Mouse (Mus musculus) midbrain, embryonic 11.5 days (tissue): ENCODE measurements around the gene Ccl28. TPM values are rescaled to one million over a fixed set of nuclear protein-coding genes. Genes with fewer than 3 reads are reported as not detected.
A peak's percentile ranks its signal among the peaks of the same experiment; 100 is the strongest.
"Not testable (repeated sequence)": the region's sequence is repeated elsewhere in the genome, so short reads cannot be mapped to it uniquely, and the experiment has no call there.

Experiments
- ATAC-seq: fragments of 200-750 bp; cut with Nextera tagmentation; 2 replicates; pipeline ENCODE4 v1.8.0; 2017; ENCODE audit warnings: moderate TSS enrichment, moderate library complexity; ENCODE audit not compliant: low FRiP score
- DNase-seq: peaks from one replicate; pipeline ENCODE4 v3.0.0; 2015; ENCODE audit warnings: low spot score; ENCODE audit errors: missing footprints
- H3K27ac ChIP-seq: fragments of 300-500 bp; sonication (generic); 2 replicates; pipeline ENCODE4 v1.5.1; 2014; ENCODE audit warnings: low read depth, low read length
- H3K27me3 ChIP-seq: fragments of 300-500 bp; sonication (generic); 2 replicates; pipeline ENCODE4 v1.6.1; 2014; ENCODE audit warnings: mild to moderate bottlenecking, low read length, moderate library complexity, mixed read lengths; ENCODE audit not compliant: control insufficient read depth, insufficient read depth
- H3K36me3 ChIP-seq: fragments of 300-500 bp; sonication (generic); 2 replicates; pipeline ENCODE4 v1.6.1; 2014; ENCODE audit warnings: mild to moderate bottlenecking, low read length, moderate library complexity, mixed read lengths; ENCODE audit not compliant: control insufficient read depth, insufficient read depth
- H3K4me1 ChIP-seq: fragments of 300-500 bp; sonication (generic); 2 replicates; pipeline ENCODE4 v1.6.1; 2014; ENCODE audit warnings: low read length; ENCODE audit not compliant: control insufficient read depth, insufficient read depth
- H3K4me2 ChIP-seq: fragments of 300-500 bp; sonication (generic); 2 replicates; pipeline ENCODE4 v1.6.1; 2014; ENCODE audit warnings: mild to moderate bottlenecking, moderate library complexity
- H3K4me3 ChIP-seq: fragments of 300-500 bp; sonication (generic); 2 replicates; pipeline ENCODE4 v1.5.1; 2014; ENCODE audit warnings: low read depth, low read length
- H3K9ac ChIP-seq: fragments of 300-500 bp; sonication (generic); 2 replicates; pipeline ENCODE4 v1.6.1; 2014; ENCODE audit warnings: low read length
- H3K9me3 ChIP-seq: fragments of 300-500 bp; sonication (generic); 2 replicates; pipeline ENCODE4 v1.6.1; 2016; ENCODE audit warnings: low read length; ENCODE audit not compliant: control insufficient read depth
- WGBS: fragments of 180-500 bp; shearing (Covaris S2); extraction: QIAGEN DNeasy Blood & Tissue Kit; methylation state at CpG from one replicate; pipeline ENCODE4 v1.1.7; 2014; 5-methylcytosine and 5-hydroxymethylcytosine counted together
- polyA plus RNA-seq: library from polyadenylated mRNA; unstranded; fragments of >200 nt; fragmentation: Nextera tagmentation; extraction: Ambion mirVana; gene quantifications from 2 replicates; pipeline ENCODE4 v1.2.1, GENCODE M21; 2014

The Ccl28 gene
- polyA plus RNA-seq, 1 experiment from 2014 or later = 0.10 TPM

DNA sequence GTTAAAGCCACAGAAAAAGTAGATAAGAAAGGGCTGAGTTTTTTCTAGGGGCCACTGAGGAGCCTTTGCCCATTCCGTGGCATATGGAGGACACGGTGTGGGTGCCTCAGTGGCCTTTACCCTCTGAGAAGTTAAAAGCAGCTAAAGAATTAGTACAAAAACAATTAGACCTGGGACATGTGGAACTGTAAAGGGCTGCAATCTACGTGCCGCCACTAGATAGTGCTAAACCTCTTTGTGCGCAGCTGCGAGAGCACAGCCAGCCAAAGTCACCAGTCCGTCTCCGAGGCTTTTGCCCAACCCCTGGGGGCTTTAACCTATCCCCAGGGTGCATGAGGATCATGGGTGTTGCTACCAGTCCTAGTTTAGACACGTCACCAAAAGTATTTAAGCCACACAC lies 37.8 kb downstream of the Ccl28 start:
- 73% methylated on average over 4 of the region's 9 CpGs for WGBS
- not testable (repeated sequence) for H3K4me3 ChIP-seq, DNase-seq, H3K27ac ChIP-seq, H3K36me3 ChIP-seq, H3K9ac ChIP-seq, H3K4me1 ChIP-seq, H3K27me3 ChIP-seq, H3K4me2 ChIP-seq, H3K9me3 ChIP-seq
- ATAC-seq = peak; percentile 35; the same call in 1 of the 2 replicates

DNA sequence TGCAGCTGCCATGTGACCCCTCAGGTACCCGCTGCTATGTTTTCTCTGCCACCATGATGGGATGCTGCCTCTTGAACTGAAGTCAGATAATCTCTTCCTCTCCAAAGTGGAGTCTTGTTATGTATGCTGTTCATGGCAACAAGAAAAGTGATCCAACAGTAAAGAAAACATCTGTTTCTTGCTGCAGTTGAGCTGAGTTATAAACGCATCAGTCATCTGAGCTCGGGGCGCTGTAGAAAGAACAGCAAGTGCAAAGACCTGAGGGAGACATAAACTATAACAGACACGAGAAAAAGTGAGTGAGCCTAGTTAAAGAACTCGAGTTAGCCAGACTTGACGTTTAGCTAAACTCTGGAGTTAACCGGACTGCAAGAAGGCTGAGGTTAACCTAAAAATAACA lies 55.2 kb downstream of the Ccl28 start:
- Histone ChIP-seq H3K4me1 (no peaks in the 10 kb centered on the region), H3K9ac (no peak overlapping the region), H3K4me2 (no peak overlapping the region), H3K9me3 (no peaks in the 10 kb centered on the region), H3K36me3 (no peaks in the 10 kb centered on the region), H3K27ac (no peak overlapping the region), H3K27me3 (no peaks in the 10 kb centered on the region), H3K4me3 (no peak overlapping the region)
- DNase-seq = no peak
- 85% methylated on average over 8 of the region's 8 CpGs for WGBS
- no peak for ATAC-seq

DNA sequence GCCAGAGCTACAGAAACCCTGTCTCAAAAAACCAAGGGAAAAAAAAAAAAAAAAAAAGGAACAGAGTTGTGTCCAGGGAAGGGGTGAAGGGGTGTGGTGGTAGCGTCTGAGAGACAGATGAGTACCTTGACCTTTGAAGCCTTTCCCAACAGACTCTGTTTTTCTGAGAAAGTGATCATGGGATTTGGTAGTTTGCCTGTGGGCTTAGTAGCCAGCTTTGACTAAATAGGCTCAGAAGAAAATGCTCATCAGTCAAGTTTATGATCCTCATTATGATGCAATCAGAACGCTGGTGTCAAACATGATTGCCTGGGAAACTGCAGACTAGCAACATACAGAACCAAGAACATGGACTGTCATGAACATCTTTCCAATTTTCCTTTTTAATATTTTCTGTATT lies 56.1 kb downstream of the Ccl28 start:
- Histone ChIP-seq H3K4me1 (no peaks in the 10 kb centered on the region), H3K9ac (no peak overlapping the region), H3K36me3 (no peaks in the 10 kb centered on the region), H3K4me3 (no peak overlapping the region), H3K4me2 (no peak overlapping the region), H3K27ac (no peak overlapping the region), H3K27me3 (no peaks in the 10 kb centered on the region), H3K9me3 (no peaks in the 10 kb centered on the region)
- WGBS = 86% methylated on average over 2 of the region's 2 CpGs
- ATAC-seq (no peak), DNase-seq (no peak)

DNA sequence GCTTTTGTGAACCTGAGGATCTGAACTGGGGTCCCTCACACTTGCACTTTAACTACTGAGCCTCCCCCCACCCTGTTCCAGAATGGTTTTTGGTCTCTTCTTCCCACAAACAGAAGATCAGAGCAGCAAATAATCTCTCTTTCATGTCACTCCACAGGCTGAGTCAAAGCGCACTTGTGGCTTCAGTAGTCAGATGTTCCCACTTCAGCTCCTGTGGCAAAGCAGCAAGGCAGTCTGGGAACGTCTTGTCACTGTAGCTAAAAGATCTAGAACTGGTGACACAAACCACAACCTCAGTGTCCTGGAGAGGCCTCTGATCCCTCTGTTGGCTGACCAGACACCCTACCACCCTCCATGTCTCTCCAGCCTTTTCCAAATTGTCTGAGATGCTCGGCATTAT lies 57.5 kb downstream of the Ccl28 start:
- Histone ChIP-seq H3K9me3 (no peaks in the 10 kb centered on the region), H3K27me3 (no peaks in the 10 kb centered on the region), H3K4me1 (no peaks in the 10 kb centered on the region), H3K27ac (no peak overlapping the region), H3K4me2 (no peak overlapping the region), H3K9ac (no peak overlapping the region), H3K36me3 (no peaks in the 10 kb centered on the region), H3K4me3 (no peak overlapping the region)
- WGBS = 78% methylated on average over 3 of the region's 3 CpGs
- no peak for ATAC-seq
- no peak for DNase-seq

DNA sequence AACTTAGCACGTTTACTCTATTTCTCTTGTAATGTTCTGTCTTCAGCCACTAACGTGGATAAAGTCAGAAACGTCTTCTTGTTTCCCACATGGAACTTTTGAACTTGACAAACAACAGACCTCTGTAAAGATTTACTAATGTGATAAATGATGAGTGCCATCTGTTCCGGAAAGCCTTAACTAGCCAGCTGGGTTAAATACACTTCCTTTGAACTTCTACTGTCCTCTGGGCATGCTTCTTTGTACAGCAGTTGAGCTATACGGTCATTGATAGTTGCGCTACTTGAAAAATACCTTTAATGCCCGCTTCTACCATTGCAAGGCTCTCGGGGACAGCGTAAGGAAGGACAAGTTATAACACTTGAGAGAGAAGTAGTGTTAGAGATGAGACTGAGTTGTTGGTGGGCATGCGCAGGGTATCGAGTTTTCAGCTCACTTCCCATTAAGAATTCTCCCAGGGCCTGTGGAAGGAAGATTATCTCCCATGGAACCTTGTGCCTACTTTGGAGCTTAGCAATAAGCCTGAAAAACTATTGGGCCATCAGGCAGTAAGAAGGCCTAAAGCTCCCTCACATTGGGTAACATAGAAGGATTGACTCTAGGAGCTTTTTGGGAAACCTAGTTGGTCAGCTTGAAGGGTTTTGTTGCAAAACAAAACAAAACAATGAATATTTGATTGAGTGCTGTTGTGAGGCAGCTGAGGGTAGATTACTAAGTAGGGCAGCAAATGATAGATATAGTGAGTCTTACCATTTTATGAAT lies 61.0 kb downstream of the Ccl28 start:
- H3K36me3 ChIP-seq = no peaks in the 10 kb centered on the region
- H3K9ac ChIP-seq = no peak overlapping the region
- no peak overlapping the region for H3K4me2 ChIP-seq
- H3K27ac ChIP-seq = no peak overlapping the region
- no peaks in the 10 kb centered on the region for H3K27me3 ChIP-seq
- peaks cover 3% of the 10 kb centered on the region; the same call in 1 of the 2 replicates for H3K4me1 ChIP-seq
- no peak overlapping the region for H3K4me3 ChIP-seq
- ATAC-seq (no peak), DNase-seq (peak; percentile 56)
- WGBS = 92% methylated on average over 11 of the region's 11 CpGs
- H3K9me3 ChIP-seq = no peaks in the 10 kb centered on the region

DNA sequence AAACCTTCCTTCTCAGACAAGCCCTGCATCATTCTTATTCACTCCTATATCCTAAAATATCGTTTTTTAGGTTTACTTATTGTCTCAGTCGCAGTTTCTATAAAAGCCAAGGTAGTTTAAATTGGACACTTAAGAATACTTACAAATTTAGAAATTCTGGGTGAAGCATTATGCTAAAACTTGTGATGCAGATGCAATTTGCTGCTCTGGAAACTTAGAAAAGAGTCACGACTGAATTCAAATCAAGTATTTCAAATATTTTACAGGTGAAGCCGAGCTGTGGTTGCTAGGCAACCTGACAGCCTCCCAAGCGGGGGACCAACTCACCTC lies 66.1 kb downstream of the Ccl28 start:
- DNase-seq (peak; percentile 97), ATAC-seq (no peak)
- Histone ChIP-seq H3K27ac (peak overlapping the region; percentile 71), H3K4me1 (peaks cover 18% of the 10 kb centered on the region), H3K36me3 (no peaks in the 10 kb centered on the region), H3K27me3 (no peaks in the 10 kb centered on the region), H3K9ac (no peak overlapping the region; the same call in 1 of the 2 replicates), H3K4me3 (peak overlapping the region; percentile 78), H3K4me2 (peak overlapping the region; percentile 47), H3K9me3 (no peaks in the 10 kb centered on the region)
- 9% methylated on average over 5 of the region's 5 CpGs for WGBS

DNA sequence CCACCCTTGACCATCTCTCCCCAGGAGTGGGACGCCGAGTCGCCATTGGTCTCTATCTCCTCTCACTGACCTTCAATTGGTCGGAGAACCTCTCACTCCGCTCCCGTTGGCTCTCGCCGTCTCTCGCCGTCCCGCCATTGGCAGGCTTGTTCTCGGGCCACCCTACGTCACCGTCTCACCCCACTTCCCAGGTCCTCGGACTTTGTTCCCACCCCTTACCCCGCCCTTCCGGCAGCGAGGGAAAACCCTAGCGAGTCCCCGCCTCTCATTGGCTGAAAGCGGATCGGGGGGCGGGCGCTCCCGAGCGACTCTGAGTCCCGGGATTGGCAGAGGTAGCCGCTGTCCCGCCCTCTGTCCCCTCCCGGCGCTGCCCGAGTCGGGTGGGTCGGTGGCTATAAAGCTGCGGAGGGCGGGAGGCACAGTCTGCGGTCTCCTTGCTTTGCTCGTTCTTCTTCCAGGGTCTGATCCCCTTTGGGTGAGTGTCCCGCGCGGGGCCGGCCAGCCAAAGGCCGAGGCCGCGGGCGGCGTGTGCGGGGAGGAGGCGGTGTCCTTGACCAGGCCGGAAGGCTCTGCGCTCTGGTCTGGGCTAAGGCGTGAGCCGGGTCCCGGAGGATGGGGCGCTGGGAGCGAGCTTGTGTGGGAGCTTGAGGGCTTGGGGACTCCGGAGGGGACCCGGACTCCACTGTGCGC lies 66.6 kb downstream of the Ccl28 start, which contains the start of gene Hmgcs1:
Gene Hmgcs1, plus strand, starts transcription at position 341 of the 690 bp plus-strand sequence.
- no peaks in the 10 kb centered on the region for H3K36me3 ChIP-seq
- H3K4me2 ChIP-seq = peak within 1 kb of the TSS; percentile 63
- H3K27me3 ChIP-seq = no peaks in the 10 kb centered on the region
- H3K4me1 ChIP-seq = peaks cover 18% of the 10 kb centered on the region
- H3K27ac ChIP-seq = peak within 1 kb of the TSS; percentile 93
- H3K9ac ChIP-seq = peak within 1 kb of the TSS; percentile 88
- under 1% methylated on average over 59 of the region's 59 CpGs for WGBS
- DNase-seq (peak; percentile 100), ATAC-seq (peak; percentile 99)
- peak within 1 kb of the TSS; percentile 78 for H3K4me3 ChIP-seq
- H3K9me3 ChIP-seq = no peaks in the 10 kb centered on the region

DNA sequence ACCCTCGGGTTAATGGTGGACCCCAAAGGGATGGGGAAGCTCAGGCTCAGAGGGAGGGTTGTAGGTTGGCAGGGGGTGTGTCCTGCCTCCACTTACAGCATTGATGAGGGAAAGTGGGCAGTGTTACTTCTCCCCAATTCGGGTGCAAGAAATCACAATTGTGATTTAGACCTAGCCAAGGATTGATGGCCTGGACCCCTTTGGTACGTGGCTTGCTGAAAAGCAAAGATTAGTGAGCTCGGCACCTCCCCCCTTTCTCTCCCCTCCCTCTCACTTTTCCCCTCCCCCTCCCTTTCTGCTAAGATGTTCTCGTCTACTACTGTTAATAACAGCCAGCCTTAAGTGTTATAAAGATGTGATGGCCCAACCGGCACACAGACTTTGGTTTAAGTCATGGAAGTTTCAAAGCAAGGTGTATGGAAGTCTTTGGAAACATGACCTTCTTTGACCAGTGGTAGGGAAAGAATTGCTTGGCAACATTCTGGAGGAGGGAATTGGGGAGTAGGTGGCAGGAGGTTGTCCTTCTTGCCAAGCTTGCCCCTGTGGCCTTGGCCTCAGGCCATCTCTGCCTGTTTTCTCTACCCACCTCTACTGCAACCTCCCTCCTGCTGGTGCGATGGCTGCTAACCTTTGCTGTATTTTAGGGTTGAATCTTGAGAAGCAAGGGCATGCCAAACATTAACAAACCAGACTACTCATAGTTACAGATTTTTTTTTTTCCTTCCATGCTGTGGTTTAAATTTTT lies 67.4 kb downstream of the Ccl28 start:
- H3K4me2 ChIP-seq = peak overlapping the region; percentile 63
- 4% methylated on average over 7 of the region's 7 CpGs for WGBS
- DNase-seq (peak; percentile 92), ATAC-seq (no peak)
- peak overlapping the region; percentile 78 for H3K4me3 ChIP-seq
- H3K9me3 ChIP-seq = no peaks in the 10 kb centered on the region
- peak overlapping the region; percentile 88 for H3K9ac ChIP-seq
- H3K36me3 ChIP-seq = no peaks in the 10 kb centered on the region; the same call in 1 of the 2 replicates
- peaks cover 21% of the 10 kb centered on the region for H3K4me1 ChIP-seq
- H3K27me3 ChIP-seq = no peaks in the 10 kb centered on the region
- peak overlapping the region; percentile 93 for H3K27ac ChIP-seq

DNA sequence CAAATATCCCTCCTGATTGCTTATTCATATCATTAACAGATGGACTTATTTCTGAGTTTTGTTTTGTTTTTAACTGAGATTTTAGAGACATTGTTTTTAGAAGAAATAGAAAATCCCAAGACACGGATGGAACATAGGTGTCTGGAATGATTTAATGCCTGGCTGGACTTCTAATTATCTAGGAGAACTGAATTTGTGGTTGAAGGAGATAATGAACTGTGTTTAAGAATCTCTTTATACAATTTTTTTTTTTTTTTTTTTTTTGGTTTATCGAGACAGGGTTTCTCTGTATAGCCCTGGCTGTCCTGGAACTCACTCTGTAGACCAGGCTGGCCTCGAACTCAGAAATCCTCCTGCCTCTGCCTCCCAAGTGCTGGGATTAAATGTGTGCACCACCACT lies 68.3 kb downstream of the Ccl28 start:
- H3K9me3 ChIP-seq, H3K36me3 ChIP-seq, H3K27ac ChIP-seq, DNase-seq, H3K27me3 ChIP-seq, ATAC-seq: not testable (repeated sequence)
- peaks cover 21% of the 10 kb centered on the region for H3K4me1 ChIP-seq
- 82% methylated on average over 3 of the region's 3 CpGs for WGBS
- peak overlapping the region; percentile 78 for H3K4me3 ChIP-seq
- peak overlapping the region; percentile 88; the same call in 1 of the 2 replicates for H3K9ac ChIP-seq
- H3K4me2 ChIP-seq = peak overlapping the region; percentile 63
